Mouse (Mus musculus) bone marrow, adult 2 months (tissue): ENCODE measurements at regions not wholly inside any gene's neighbourhood (a gene's known extent, or its start where the extent isn't known, plus 50 kb on each side); places are given as distances from the start of the nearest gene placed in this dataset.

Experiments
- CTCF ChIP-seq: fragments of 200-500 bp; IDR thresholded peaks from 2 replicates; pipeline ENCODE4 v1.5.1; 2011; ENCODE audit warnings: low read length, control low read depth; ENCODE audit not compliant: control insufficient read depth, insufficient read depth
- POLR2A ChIP-seq: fragments of 200-500 bp; IDR thresholded peaks from 2 replicates; pipeline ENCODE4 v1.6.1; 2011; ENCODE audit warnings: low read depth, mild to moderate bottlenecking, control low read depth, low read length, borderline replicate concordance; ENCODE audit not compliant: control insufficient read depth

DNA sequence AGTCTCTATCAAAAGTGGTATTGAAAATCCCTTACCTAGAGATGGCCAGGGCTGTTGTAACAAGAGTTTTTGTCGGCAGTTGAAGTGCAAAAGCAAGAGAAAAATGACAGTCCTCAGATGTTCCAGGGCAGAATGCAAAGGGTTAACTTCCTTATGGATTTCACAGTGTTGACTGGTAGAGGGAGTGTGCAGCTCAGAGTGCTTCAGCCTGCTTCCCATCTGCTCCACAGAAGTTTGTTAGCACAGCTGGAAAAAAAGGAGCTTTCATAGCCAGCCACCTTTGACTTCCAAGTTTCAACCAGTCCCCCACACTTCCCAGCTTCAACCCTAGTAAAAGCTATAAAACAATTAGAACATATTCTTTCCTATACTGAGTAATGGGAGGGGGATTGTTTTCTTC, 1098.9 kb downstream of the Slc22a22 start:
- TF ChIP-seq POLR2A (no peak), CTCF (no peak)
